Mouse (Mus musculus) olfactory bulb, adult 2 months (tissue): ENCODE measurements around the gene Armc7. TPM values are rescaled to one million over a fixed set of nuclear protein-coding genes. Genes with fewer than 3 reads are reported as not detected.

Experiments
- H3K27ac ChIP-seq: fragments of 200-500 bp; 2 replicates; pipeline ENCODE4 v1.5.1; 2012; ENCODE audit warnings: low read depth, low read length; ENCODE audit not compliant: insufficient read depth
- H3K4me1 ChIP-seq: fragments of 200-500 bp; 2 replicates; pipeline ENCODE4 v1.6.1; 2012; ENCODE audit warnings: low read length; ENCODE audit not compliant: control insufficient read depth, insufficient read depth
- H3K4me3 ChIP-seq: fragments of 200-500 bp; 2 replicates; pipeline ENCODE4 v1.5.1; 2012; ENCODE audit warnings: mild to moderate bottlenecking, low read depth, low read length, moderate library complexity; ENCODE audit not compliant: insufficient read depth
- CTCF ChIP-seq: fragments of 200-500 bp; IDR thresholded peaks from 2 replicates; pipeline ENCODE4 v1.5.1; 2012; ENCODE audit warnings: low read depth, mild to moderate bottlenecking, low read length, moderate library complexity; ENCODE audit not compliant: insufficient read depth
- POLR2A ChIP-seq: fragments of 200-500 bp; IDR thresholded peaks from 2 replicates; pipeline ENCODE4 v1.6.1; 2012; ENCODE audit warnings: mild to moderate bottlenecking, low read depth, low read length, moderate library complexity; ENCODE audit not compliant: insufficient read depth
- WGBS: fragments of 180-500 bp; shearing (Covaris S2); methylation state at CpG from one replicate; pipeline ENCODE4 v1.1.7; 2018; 5-methylcytosine and 5-hydroxymethylcytosine counted together
- polyA plus RNA-seq: library from polyadenylated mRNA; stranded (reverse); fragments of >200 nt; gene quantifications from 2 replicates; pipeline ENCODE4 v1.2.4, GENCODE M21; 2012; ENCODE audit warnings: low replicate concordance; ENCODE audit not compliant: missing spikeins, insufficient read depth, insufficient read length

Gene Armc7
- polyA plus RNA-seq, 1 experiment: not detected

DNA sequence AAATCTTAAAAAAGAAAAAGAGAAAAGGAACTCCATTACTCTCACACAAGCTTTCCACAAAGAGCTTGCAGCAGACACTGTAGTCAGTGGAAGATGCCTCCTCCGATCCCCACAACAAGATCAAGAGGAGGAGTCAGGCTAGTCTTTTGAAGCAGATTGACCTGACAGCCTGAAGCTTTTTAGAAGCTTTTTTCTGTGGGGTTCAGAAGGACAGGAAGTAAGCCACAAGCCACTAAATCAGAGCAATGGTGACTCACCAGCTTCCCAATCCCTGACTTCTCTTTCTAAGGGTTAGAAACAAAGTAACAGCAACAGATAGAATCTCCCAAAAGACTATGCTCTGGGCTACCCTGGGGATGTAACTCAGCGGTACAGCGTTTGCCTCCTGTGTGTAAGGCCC lies 36.1 kb upstream of the Armc7 start:
- no peak overlapping the region for H3K4me3 ChIP-seq
- WGBS: 85% methylated on average over 3 of the region's 3 CpGs
- peaks cover 13% of the 10 kb centered on the region for H3K4me1 ChIP-seq
- TF ChIP-seq CTCF: no peak
- H3K27ac ChIP-seq: no peak overlapping the region

DNA sequence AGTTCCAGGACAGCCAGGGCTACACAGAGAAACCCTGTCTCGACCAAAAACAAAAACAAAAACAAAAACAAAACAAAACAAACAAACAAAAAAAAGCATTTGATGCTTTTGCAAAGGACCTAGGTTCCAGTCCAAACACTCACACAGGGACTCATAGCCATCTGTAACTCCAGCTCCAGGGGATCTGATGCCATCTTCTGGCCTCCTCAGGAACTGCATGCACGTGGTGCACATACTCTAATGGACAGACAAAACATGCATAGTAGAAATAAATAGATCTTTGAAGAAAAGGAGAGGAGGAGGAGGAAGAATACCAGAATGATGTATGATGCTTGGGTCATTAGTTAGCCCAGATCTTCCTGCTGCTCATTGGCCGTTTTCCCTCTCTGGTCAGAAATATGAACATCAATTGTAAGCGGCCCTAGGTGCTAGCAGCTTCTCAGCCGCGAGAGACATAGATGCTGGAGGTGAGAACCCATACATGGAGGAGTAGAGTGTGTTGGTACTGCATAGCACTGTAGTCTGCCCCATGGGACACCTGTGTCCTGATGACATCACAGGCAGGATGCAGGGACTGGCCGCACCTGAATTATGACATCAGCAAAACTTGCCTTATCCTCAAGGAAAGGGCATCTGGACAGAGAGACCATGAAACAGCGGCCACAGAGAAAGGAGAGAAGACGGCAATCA lies 35.4 kb upstream of the Armc7 start, which contains the start of gene Trim80:
Gene Trim80, plus strand, starts transcription at position 640 of the 690 bp plus-strand sequence.
- Histone ChIP-seq H3K4me1 (peaks cover 13% of the 10 kb centered on the region), H3K27ac (no peak within 1 kb of the TSS), H3K4me3 (no peak within 1 kb of the TSS)
- TF ChIP-seq POLR2A: no peak
- TF ChIP-seq CTCF: no peak
- 94% methylated on average over 9 of the region's 9 CpGs for WGBS

DNA sequence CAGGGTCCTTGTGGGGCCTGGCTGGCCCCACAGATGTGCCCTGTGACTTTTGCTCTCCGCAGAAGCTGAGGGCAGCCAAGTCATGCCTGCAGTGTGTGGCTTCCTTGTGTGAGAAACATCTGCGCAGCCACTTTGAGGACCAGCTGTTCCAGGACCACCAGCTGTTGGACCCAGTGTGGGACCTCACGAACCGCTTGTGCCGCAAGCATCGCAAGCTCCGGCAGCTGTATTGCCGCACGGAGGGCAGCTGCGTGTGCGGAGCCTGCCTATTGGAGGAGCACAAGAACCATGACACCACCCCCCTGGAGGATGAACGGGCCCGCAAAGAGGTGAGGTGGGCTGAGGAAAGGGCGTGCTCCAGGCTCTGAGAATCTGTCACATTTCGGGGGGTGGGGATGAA lies 34.0 kb upstream of the Armc7 start:
- H3K4me3 ChIP-seq: no peak overlapping the region
- TF ChIP-seq CTCF (no peak), POLR2A (no peak)
- WGBS: 63% methylated on average over 15 of the region's 15 CpGs

DNA sequence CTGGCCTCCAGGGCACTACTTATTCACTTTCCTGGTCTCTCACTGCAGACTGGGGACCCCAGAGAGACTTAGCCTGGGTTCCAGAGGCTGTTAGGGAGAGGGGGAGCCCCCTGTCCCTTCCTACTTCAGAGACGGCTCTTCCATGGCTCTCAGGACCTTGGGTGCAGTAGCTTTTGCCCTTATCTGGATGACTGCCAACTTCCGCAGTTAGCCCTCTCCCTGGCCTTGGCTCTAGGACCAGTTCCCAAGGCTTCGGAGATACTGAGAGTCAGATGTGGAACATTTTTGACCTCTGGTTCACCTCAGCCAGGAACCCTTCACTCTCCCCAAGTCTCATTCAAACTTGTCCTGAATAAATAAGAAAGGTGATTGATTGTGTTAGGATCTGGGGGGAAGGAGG lies 28.6 kb upstream of the Armc7 start:
- H3K4me3 ChIP-seq: no peak overlapping the region
- no peak overlapping the region for H3K27ac ChIP-seq
- H3K4me1 ChIP-seq: no peaks in the 10 kb centered on the region
- 76% methylated on average over 3 of the region's 3 CpGs for WGBS
- no peak for TF ChIP-seq POLR2A
- no peak for TF ChIP-seq CTCF

More for the DNA sequence above, 34.0 kb upstream of the Armc7 start:
- H3K27ac ChIP-seq: no peak overlapping the region
- peaks cover 1% of the 10 kb centered on the region for H3K4me1 ChIP-seq

DNA sequence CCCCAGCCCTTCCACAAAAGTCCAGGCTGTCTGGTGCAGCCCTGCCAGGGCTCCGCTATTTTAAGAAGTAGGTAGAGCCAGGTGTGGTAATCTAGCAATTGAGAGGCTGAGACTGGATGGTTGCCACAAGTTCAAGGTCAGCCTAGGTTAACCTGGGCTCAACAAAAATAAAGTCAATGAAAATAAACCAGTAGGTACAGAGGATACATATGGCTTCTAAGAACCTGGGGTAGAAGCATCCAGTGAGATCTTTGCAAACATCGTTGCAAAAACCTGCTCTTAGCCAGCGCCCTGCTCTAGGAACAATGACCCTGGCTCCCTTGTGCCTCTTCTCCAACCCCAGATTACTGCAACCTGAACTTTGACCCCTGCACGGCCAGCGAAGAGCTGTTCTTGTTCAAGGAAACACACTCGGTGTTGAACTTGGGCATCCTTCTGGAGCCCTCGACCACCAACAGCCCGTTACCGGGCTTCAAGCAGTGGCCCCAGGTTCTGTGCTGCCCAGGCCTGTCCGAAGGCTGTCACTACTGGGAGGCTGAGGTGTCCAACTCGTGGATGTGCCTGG lies 28.1 kb upstream of the Armc7 start:
- Histone ChIP-seq H3K4me1 (no peaks in the 10 kb centered on the region), H3K4me3 (no peak overlapping the region), H3K27ac (no peak overlapping the region)
- TF ChIP-seq CTCF (no peak), POLR2A (no peak)
- WGBS: 90% methylated on average over 11 of the region's 11 CpGs

DNA sequence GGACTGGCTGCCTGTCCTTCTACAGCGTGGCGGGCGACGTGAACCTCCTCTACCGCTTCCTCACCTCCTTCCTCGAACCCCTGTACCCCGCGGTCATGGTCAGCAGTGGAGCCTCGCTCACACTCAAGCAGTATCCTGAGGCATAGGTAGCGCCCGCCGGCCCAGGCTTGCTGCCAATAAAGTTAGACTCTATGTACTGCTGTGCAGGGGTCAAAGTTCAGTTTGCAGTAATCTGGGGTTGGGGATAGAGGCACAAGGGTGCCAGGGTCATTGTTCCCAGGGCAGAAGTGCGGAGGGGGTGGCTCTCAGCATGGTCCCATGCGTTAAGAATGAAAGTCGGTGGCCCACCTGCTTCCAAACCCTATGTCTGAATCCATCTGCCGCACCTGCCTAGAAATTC lies 27.4 kb upstream of the Armc7 start:
- Histone ChIP-seq H3K4me3 (no peak overlapping the region), H3K27ac (no peak overlapping the region), H3K4me1 (no peaks in the 10 kb centered on the region)
- 93% methylated on average over 16 of the region's 16 CpGs for WGBS
- no peak for TF ChIP-seq CTCF
- no peak for TF ChIP-seq POLR2A

DNA sequence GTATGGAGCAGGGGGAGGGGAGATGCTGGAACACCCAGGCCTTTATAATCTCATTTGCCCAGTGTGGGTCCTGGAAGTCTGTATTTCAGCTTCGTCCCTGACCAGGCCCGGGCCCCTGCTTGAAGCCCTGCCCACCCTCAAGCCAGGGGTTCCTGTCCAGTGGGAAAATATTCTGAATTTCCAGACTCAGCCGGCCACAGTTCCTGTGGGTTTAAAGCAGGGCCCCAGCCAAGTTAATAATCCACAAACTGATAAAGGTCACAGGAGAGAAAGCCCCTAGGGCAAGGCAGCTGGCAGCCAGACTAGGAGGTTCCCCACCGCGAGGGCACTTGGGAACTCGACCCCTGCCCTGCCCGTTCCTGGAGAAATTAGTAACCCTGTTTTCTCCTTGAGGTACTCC lies 26.5 kb upstream of the Armc7 start:
- TF ChIP-seq CTCF (no peak), POLR2A (no peak)
- H3K4me3 ChIP-seq: no peak overlapping the region
- H3K4me1 ChIP-seq: no peaks in the 10 kb centered on the region
- 71% methylated on average over 7 of the region's 7 CpGs for WGBS
- no peak overlapping the region for H3K27ac ChIP-seq

DNA sequence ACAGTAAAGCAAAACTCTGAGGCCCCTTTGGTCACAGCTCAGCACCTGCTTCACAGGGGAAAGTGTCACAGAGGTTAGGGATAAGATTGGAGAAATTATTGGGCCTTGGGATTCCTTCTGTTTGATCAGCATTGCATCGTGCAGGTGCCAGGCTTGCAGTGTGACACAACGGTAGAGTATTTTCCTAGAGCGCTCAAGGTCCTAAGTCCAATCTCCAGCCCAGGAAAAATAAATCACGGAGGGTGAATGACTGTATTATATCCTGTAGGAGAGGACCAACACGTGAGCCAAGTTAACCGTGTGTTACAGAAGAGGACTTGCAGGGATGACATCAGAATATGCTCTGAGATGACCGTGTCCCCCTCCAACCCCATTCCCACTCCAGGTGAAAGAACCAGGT lies 25.3 kb upstream of the Armc7 start:
- Histone ChIP-seq H3K4me3 (no peak overlapping the region), H3K27ac (no peak overlapping the region), H3K4me1 (no peaks in the 10 kb centered on the region)
- TF ChIP-seq POLR2A (no peak), CTCF (no peak)
- 95% methylated on average over 7 of the region's 7 CpGs for WGBS

DNA sequence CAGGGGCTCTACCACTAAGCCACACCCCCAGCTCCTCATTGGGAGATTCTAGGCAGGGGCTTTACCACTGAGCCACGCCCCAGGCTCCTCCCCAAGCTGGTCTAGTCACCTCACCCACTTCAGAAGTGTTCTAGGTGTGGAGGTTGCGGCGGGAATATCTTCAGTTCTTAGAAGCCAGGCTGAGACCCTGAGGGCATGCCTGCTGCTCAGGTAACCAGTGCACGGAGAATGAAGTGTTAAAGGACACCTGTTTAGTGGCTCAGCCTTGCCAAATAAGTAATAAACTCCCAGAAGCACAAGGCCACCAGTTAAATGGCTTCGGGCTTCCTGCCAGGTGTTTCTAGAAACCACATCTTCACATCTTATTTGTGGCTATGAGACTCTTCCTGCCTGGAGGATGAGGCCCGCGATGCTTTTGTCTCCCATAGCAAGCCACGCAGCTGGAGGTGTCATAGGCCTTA lies 23.7 kb upstream of the Armc7 start:
- Histone ChIP-seq H3K4me3 (no peak overlapping the region), H3K27ac (no peak overlapping the region), H3K4me1 (no peaks in the 10 kb centered on the region)
- TF ChIP-seq CTCF (no peak), POLR2A (no peak)
- 77% methylated on average over 8 of the region's 8 CpGs for WGBS
